Mouse (Mus musculus) bone marrow macrophage, adult 2 months (primary cell): ENCODE measurements at regions not wholly inside any gene's neighbourhood (a gene's known extent, or its start where the extent isn't known, plus 50 kb on each side); places are given as distances from the start of the nearest gene placed in this dataset.

Experiments
- H3K27ac ChIP-seq: 2 replicates; pipeline ENCODE4 v1.5.1; 2012; ENCODE audit warnings: low read depth, low read length; ENCODE audit not compliant: insufficient read depth
- H3K4me1 ChIP-seq: 2 replicates; pipeline ENCODE4 v1.6.1; 2012; ENCODE audit warnings: low read length; ENCODE audit not compliant: control insufficient read depth, insufficient read depth
- H3K4me3 ChIP-seq: 2 replicates; pipeline ENCODE4 v1.5.1; 2012; ENCODE audit warnings: mild to moderate bottlenecking, low read length, moderate library complexity; ENCODE audit not compliant: insufficient read depth
- CTCF ChIP-seq: IDR thresholded peaks from 2 replicates; pipeline ENCODE4 v1.5.1; 2012; ENCODE audit warnings: low read depth, mild to moderate bottlenecking, low read length, moderate library complexity
- POLR2A ChIP-seq: IDR thresholded peaks from 2 replicates; pipeline ENCODE4 v1.6.1; 2012; ENCODE audit warnings: mild to moderate bottlenecking, low read depth, low read length, borderline replicate concordance

- no peaks in the 10 kb centered on the region for H3K4me1 ChIP-seq
- no peak overlapping the region for H3K27ac ChIP-seq
- H3K4me3 ChIP-seq = no peak overlapping the region
- TF ChIP-seq CTCF (no peak), POLR2A (no peak)
Observed at GRCm38 (mm10) chr13:60486105-60486504, 115.6 kb upstream of the Dapk1 start.

DNA sequence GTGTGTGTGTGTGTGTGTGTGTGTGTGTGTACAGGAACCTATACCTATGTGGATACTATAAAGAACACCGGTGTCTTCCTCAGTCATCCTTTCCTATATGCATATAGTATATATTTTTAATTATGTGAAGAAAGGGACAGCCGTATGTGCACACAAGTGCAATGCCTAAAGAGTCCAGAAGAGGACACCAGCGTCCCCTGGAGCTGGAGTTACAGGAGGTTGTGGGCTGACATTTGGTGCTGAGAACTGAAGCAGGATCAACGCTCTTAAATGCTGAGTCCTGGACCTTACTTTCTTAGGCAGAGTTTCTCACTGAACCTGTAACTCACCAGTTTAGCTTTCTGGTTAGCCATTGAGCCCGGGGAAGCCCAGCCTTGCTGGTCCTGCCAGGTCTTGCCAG lies 114.9 kb upstream of the Dapk1 start:
- TF ChIP-seq POLR2A (no peak), CTCF (no peak)
- H3K27ac ChIP-seq = no peak overlapping the region
- no peak overlapping the region for H3K4me3 ChIP-seq
- H3K4me1 ChIP-seq = no peaks in the 10 kb centered on the region

DNA sequence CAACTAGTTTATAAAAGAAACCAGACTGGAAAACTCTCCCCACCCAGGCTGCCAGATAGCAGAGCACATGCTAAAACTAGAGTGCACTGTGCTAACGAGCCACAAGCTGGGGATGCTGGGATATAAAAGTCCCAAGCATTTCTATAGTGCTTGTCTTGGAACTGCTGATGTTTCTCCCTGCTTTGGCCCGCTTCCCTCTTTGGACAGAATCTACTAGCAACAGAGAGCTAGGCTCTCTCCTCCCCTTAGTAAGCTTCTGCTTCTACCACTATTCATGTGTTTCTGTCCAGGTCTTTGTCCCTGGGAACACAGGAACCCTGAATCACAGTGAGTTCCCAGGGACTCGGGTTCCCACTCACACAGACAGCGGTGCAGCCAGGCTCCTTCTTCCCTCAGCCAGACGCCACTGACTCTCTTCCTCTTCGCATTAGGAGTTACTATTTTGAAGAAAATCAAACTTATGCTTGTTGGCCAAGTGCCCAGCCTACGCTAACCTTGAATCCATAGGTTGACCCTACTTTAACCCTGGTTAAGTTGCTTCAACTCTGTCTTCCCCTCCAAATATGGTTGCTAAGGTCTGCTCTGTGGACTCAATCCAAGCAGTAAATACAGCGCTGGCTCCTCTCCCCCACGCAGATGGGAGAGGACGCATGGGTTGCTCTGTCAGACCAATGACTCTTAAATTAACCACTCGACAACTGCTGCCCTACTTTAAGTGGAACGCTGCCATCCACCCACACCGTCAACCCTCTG lies 113.4 kb upstream of the Dapk1 start:
- Histone ChIP-seq H3K27ac (no peak overlapping the region), H3K4me1 (no peaks in the 10 kb centered on the region), H3K4me3 (no peak overlapping the region)
- TF ChIP-seq CTCF (no peak), POLR2A (no peak)

DNA sequence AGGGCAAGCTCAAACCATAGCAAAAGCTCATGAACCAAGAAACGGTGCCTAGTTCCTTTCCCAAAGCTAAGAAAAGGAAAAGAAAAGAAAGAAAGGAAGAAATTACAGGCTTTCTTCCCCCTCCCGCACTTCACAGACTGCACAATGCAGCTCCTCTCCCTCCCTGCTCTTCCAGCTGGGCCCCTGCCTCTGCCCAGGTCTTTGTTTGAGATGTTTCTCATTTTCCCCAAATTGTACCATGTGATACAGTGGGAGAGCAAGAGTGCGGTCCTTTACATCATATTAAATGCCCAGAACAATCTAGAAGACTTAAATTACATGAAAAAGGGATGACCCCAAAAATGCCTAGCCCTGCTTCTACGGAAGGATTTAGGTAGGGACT lies 112.9 kb upstream of the Dapk1 start:
- Histone ChIP-seq H3K27ac (no peak overlapping the region), H3K4me1 (no peaks in the 10 kb centered on the region), H3K4me3 (no peak overlapping the region)
- TF ChIP-seq POLR2A = no peak
- no peak for TF ChIP-seq CTCF

DNA sequence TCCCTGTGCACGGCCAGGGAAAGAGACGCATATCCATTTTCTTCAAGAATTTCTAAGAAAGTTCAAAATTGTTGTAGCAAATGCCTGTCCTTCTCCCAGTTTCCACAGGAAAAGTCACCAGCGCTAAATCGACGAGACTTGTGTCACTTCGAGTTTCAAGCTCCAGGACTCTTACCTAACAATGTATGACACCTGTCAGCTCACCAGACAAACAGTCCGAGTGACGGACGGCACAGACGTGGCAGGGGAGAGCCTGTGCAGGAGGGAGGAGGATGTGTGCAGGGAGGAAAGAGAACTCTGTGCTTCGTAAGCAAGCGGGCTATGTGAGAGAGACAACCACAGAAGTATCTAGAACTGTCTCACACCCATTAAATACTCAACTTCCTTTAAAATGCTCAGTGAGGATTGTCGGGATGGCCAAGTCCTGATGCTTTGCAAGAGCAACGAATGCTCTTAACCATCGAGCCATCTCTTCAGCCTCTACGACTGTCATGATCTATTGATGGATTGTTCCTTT lies 109.7 kb upstream of the Dapk1 start:
- H3K4me1 ChIP-seq = no peaks in the 10 kb centered on the region
- TF ChIP-seq POLR2A (no peak), CTCF (no peak)
- no peak overlapping the region for H3K4me3 ChIP-seq
- no peak overlapping the region for H3K27ac ChIP-seq

DNA sequence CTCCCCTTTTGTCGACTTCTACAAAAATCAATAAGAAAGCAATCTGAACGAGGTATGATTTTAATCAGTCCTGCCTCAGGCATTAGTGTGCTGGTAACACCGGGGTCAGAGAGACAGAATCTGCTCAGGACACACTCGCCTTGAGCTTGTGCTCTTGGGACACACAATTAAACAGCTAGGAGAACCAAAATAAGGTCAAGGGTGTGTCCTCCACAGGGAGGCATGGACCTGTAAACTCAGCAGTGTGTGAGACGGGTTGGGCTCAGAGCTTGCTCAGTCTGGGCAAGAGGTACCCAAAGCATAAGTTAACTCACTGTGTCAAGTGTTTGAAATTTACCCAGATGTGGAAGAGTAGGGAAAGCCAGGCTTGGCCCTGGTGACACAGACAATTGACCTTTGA lies 107.9 kb upstream of the Dapk1 start:
- Histone ChIP-seq H3K4me1 (no peaks in the 10 kb centered on the region), H3K4me3 (no peak overlapping the region), H3K27ac (no peak overlapping the region)
- no peak for TF ChIP-seq POLR2A
- no peak for TF ChIP-seq CTCF

DNA sequence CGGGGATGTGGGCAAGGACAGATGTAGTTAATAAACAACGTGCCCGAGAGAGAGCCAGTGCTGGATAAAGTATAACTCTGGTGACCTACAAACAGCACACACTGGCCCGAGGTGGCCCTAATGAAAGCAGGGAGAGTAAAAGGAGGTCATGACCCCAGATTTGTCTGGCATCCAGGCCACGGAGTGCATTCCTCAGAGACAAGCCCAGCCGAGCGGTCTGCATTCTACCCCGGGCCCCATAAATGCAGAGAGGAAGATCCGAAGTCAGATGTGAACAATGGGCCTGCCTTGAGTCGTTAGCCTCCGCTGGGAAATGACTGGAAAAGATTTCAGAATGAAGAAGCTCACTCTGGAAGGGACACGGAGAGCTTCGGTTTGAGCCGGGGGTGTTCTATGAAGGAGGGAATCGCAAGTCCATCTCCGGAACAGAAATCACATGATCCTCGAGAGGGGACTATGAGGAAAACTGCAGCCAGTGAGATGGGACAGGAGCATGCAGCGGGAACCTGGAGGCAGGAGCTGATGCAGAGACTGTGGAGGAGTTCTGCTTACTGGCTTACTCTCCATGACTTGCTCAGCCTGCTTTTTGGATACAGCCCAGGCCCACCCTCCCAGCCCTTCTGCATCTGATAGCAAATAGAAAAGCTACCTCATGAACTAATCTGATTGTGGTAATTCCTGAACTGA lies 103.9 kb upstream of the Dapk1 start:
- TF ChIP-seq CTCF (no peak), POLR2A (no peak)
- Histone ChIP-seq H3K27ac (no peak overlapping the region), H3K4me3 (no peak overlapping the region)

DNA sequence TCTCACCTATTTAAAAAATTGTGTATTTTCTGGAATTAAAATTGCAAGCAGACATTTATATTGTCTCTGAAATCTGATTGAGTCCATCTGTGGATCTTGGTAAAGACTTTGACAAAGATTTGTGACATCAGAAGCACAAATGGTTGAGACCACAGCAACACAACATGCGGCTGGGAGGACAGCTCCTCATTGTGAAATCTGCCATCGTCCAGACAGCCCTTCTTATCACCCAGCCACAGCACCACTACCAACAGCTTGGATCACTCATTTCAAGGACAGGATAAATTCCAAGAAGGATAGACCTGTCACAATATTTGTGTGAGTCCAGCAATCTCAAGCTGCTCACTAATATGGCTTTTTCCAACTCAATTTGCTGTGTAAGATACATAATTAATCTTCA lies 97.6 kb upstream of the Dapk1 start:
- Histone ChIP-seq H3K4me1 (no peaks in the 10 kb centered on the region; the same call in 1 of the 2 replicates), H3K27ac (no peak overlapping the region), H3K4me3 (no peak overlapping the region)
- TF ChIP-seq POLR2A (no peak), CTCF (no peak)

More for the DNA sequence above, 103.9 kb upstream of the Dapk1 start:
- H3K4me1 ChIP-seq = no peaks in the 10 kb centered on the region

GRCm38 (mm10) chr13:60507611-60508010 lies 94.1 kb upstream of the Dapk1 start:
- H3K4me1 ChIP-seq = no peaks in the 10 kb centered on the region; the same call in 1 of the 2 replicates
- no peak for TF ChIP-seq CTCF
- no peak for TF ChIP-seq POLR2A
- no peak overlapping the region for H3K4me3 ChIP-seq
- no peak overlapping the region for H3K27ac ChIP-seq

GRCm38 (mm10) chr13:60508054-60508453 lies 93.7 kb upstream of the Dapk1 start:
- no peaks in the 10 kb centered on the region; the same call in 1 of the 2 replicates for H3K4me1 ChIP-seq
- TF ChIP-seq POLR2A = no peak
- no peak for TF ChIP-seq CTCF
- H3K27ac ChIP-seq = no peak overlapping the region
- H3K4me3 ChIP-seq = no peak overlapping the region
